Mouse (Mus musculus) ES-E14 (cell line): ENCODE measurements at regions not wholly inside any gene's neighbourhood (a gene's known extent, or its start where the extent isn't known, plus 50 kb on each side); places are given as distances from the start of the nearest gene placed in this dataset.

ENCODE experiments used
- CHD2 ChIP-seq: IDR thresholded peaks from 2 replicates; pipeline ENCODE4 v1.6.1; 2014; ENCODE audit warnings: mild to moderate bottlenecking, low read depth, low read length, inconsistent platforms
- MAFK ChIP-seq: IDR thresholded peaks from 2 replicates; pipeline ENCODE4 v1.6.1; 2014; ENCODE audit warnings: mild to moderate bottlenecking, low read depth, low read length, inconsistent platforms; ENCODE audit not compliant: insufficient read depth
- ZC3H11A ChIP-seq: IDR thresholded peaks from 2 replicates; pipeline ENCODE4 v1.6.1; 2012; ENCODE audit warnings: low read depth, mild to moderate bottlenecking, inconsistent platforms, low read length, borderline replicate concordance
- ZNF384 ChIP-seq: IDR thresholded peaks from 2 replicates; pipeline ENCODE4 v1.6.1; 2012; ENCODE audit warnings: low read depth, low read length, inconsistent platforms

DNA sequence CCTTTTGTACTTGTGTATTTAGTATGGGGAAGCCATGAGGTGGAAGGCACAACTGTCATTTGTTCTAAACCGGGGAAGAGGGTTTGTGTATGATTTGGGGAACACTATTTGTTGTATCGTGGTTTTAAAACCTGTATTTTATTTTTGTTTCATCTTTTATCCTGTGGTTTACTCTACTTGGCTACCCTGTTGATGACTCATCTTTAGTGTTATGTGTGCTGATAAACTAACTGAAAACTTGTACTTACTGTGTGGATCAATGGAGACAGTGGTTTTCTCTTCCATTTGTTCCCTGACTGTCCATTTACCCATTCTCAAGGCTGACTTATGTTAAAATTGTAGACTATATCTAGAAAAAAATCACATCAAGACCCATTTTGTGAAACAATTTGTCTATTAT, 512.8 kb downstream of the Serpinb8 start:
- TF ChIP-seq ZC3H11A (no peak), ZNF384 (no peak), MAFK (no peak), CHD2 (no peak)
